Mouse (Mus musculus): Measurements from ENCODE around the gene Syce1l. TPM values are rescaled to one million over a fixed set of nuclear protein-coding genes. Genes with fewer than 3 reads are reported as not detected.

The Syce1l gene
- total and polyA plus RNA-seq, 2 experiments: not detected

- no peak overlapping the region for H3K9ac ChIP-seq (ENCODE audit: low read depth, low read length)
- TF ChIP-seq POLR2A (IDR thresholded peaks at IDR 0.05; ENCODE audit: extremely low read depth, insufficient read depth, low read length) (no peak), CTCF (IDR thresholded peaks at IDR 0.05; ENCODE audit: low read depth, low read length) (no peak)
- peaks cover 2% of the 10 kb centered on the region; the same call in 1 of the 2 replicates for H3K27me3 ChIP-seq (ENCODE audit: control insufficient read depth, insufficient read depth, low read length)
- no peak for DNase-seq (ENCODE audit: extremely low read depth, low read depth, low spot score)
- 63% methylated on average over 3 of the region's 3 CpGs for whole genome bisulfite sequencing
- no peak overlapping the region for H3K4me3 ChIP-seq (ENCODE audit: insufficient read depth, low read depth, low read length)
- no peak overlapping the region for H3K27ac ChIP-seq (replicated peaks; ENCODE audit: insufficient read depth, low read depth, low read length)
- 0 out of 2 replicates have a peak, but pooled peaks cover 2% of the 10 kb centered on the region for H3K4me1 ChIP-seq (ENCODE audit: control insufficient read depth, insufficient read depth, low read length)
- no peaks in the 10 kb centered on the region for H3K36me3 ChIP-seq (ENCODE audit: control insufficient read depth, insufficient read depth, low read length)
- H3K79me2 ChIP-seq (ENCODE audit: control insufficient read depth, insufficient read depth, low read length): no peaks in the 10 kb centered on the region
These were observed 30.3 kb downstream of the Syce1l start for GRCm38 (mm10) chr8:113673300-113673699.

- WGBS: 69% methylated on average over 3 of the region's 3 CpGs
- no peak for DNase-seq (ENCODE audit: extremely low read depth, low read depth, low spot score)
- Histone ChIP-seq H3K4me3 (ENCODE audit: insufficient read depth, low read depth, low read length) (no peak overlapping the region), H3K27me3 (ENCODE audit: control insufficient read depth, insufficient read depth, low read length) (peaks cover 2% of the 10 kb centered on the region; the same call in 1 of the 2 replicates), H3K27ac (replicated peaks; ENCODE audit: insufficient read depth, low read depth, low read length) (no peak overlapping the region), H3K79me2 (ENCODE audit: control insufficient read depth, insufficient read depth, low read length) (no peaks in the 10 kb centered on the region), H3K4me1 (ENCODE audit: control insufficient read depth, insufficient read depth, low read length) (0 out of 2 replicates have a peak, but pooled peaks cover 2% of the 10 kb centered on the region), H3K36me3 (ENCODE audit: control insufficient read depth, insufficient read depth, low read length) (no peaks in the 10 kb centered on the region), H3K9ac (ENCODE audit: low read depth, low read length) (no peak overlapping the region)
- TF ChIP-seq CTCF (IDR thresholded peaks at IDR 0.05; ENCODE audit: low read depth, low read length) (no peak), POLR2A (IDR thresholded peaks at IDR 0.05; ENCODE audit: extremely low read depth, insufficient read depth, low read length) (no peak)
These were observed 31.6 kb downstream of the Syce1l start for GRCm38 (mm10) chr8:113674611-113675010.

- H3K27ac ChIP-seq (replicated peaks; ENCODE audit: insufficient read depth, low read depth, low read length): no peak overlapping the region
- no peak overlapping the region for H3K4me3 ChIP-seq (ENCODE audit: insufficient read depth, low read depth, low read length)
- H3K79me2 ChIP-seq (ENCODE audit: control insufficient read depth, insufficient read depth, low read length): no peaks in the 10 kb centered on the region
- no peak for DNase-seq (ENCODE audit: extremely low read depth, low read depth, low spot score)
- no peak overlapping the region for H3K9ac ChIP-seq (ENCODE audit: low read depth, low read length)
- H3K4me1 ChIP-seq (ENCODE audit: control insufficient read depth, insufficient read depth, low read length): 0 out of 2 replicates have a peak, but pooled peaks cover 2% of the 10 kb centered on the region
- TF ChIP-seq CTCF (IDR thresholded peaks at IDR 0.05; ENCODE audit: low read depth, low read length) (no peak), POLR2A (IDR thresholded peaks at IDR 0.05; ENCODE audit: extremely low read depth, insufficient read depth, low read length) (no peak)
- peaks cover 2% of the 10 kb centered on the region; the same call in 1 of the 2 replicates for H3K27me3 ChIP-seq (ENCODE audit: control insufficient read depth, insufficient read depth, low read length)
- 59% methylated on average over 2 of the region's 2 CpGs for whole genome bisulfite sequencing
- H3K36me3 ChIP-seq (ENCODE audit: control insufficient read depth, insufficient read depth, low read length): no peaks in the 10 kb centered on the region
These were observed 32.3 kb downstream of the Syce1l start for GRCm38 (mm10) chr8:113675281-113675680.

GRCm38 (mm10) chr8:113676811-113677210, 33.8 kb downstream of the Syce1l start:
- Histone ChIP-seq H3K27ac (replicated peaks; ENCODE audit: insufficient read depth, low read depth, low read length) (no peak overlapping the region), H3K79me2 (ENCODE audit: control insufficient read depth, insufficient read depth, low read length) (no peaks in the 10 kb centered on the region), H3K27me3 (ENCODE audit: control insufficient read depth, insufficient read depth, low read length) (peaks cover 2% of the 10 kb centered on the region; the same call in 1 of the 2 replicates), H3K4me1 (ENCODE audit: control insufficient read depth, insufficient read depth, low read length) (no peaks in the 10 kb centered on the region), H3K4me3 (ENCODE audit: insufficient read depth, low read depth, low read length) (no peak overlapping the region), H3K9ac (ENCODE audit: low read depth, low read length) (no peak overlapping the region), H3K36me3 (ENCODE audit: control insufficient read depth, insufficient read depth, low read length) (no peaks in the 10 kb centered on the region)
- no peak for DNase-seq (ENCODE audit: extremely low read depth, low read depth, low spot score)
- TF ChIP-seq POLR2A (IDR thresholded peaks at IDR 0.05; ENCODE audit: extremely low read depth, insufficient read depth, low read length) (no peak), CTCF (IDR thresholded peaks at IDR 0.05; ENCODE audit: low read depth, low read length) (no peak)
- WGBS: 67% methylated on average over 1 of the region's 1 CpGs

GRCm38 (mm10) chr8:113679361-113679760, 36.3 kb downstream of the Syce1l start:
- no peak overlapping the region for H3K9ac ChIP-seq (ENCODE audit: low read depth, low read length)
- TF ChIP-seq CTCF (IDR thresholded peaks at IDR 0.05; ENCODE audit: low read depth, low read length) (no peak), POLR2A (IDR thresholded peaks at IDR 0.05; ENCODE audit: extremely low read depth, insufficient read depth, low read length) (no peak)
- H3K79me2 ChIP-seq (ENCODE audit: control insufficient read depth, insufficient read depth, low read length): no peaks in the 10 kb centered on the region
- 60% methylated on average over 3 of the region's 3 CpGs for WGBS
- peaks cover 2% of the 10 kb centered on the region; the same call in 1 of the 2 replicates for H3K27me3 ChIP-seq (ENCODE audit: control insufficient read depth, insufficient read depth, low read length)
- no peak for DNase-seq (ENCODE audit: extremely low read depth, low read depth, low spot score)
- no peaks in the 10 kb centered on the region for H3K4me1 ChIP-seq (ENCODE audit: control insufficient read depth, insufficient read depth, low read length)
- no peak overlapping the region for H3K27ac ChIP-seq (replicated peaks; ENCODE audit: insufficient read depth, low read depth, low read length)
- no peaks in the 10 kb centered on the region for H3K36me3 ChIP-seq (ENCODE audit: control insufficient read depth, insufficient read depth, low read length)
- H3K4me3 ChIP-seq (ENCODE audit: insufficient read depth, low read depth, low read length): no peak overlapping the region

- Histone ChIP-seq H3K4me1 (ENCODE audit: control insufficient read depth, insufficient read depth, low read length) (no peaks in the 10 kb centered on the region), H3K27me3 (ENCODE audit: control insufficient read depth, insufficient read depth, low read length) (no peaks in the 10 kb centered on the region), H3K36me3 (ENCODE audit: control insufficient read depth, insufficient read depth, low read length) (no peaks in the 10 kb centered on the region), H3K79me2 (ENCODE audit: control insufficient read depth, insufficient read depth, low read length) (no peaks in the 10 kb centered on the region), H3K9ac (ENCODE audit: low read depth, low read length) (no peak overlapping the region), H3K27ac (replicated peaks; ENCODE audit: insufficient read depth, low read depth, low read length) (no peak overlapping the region), H3K4me3 (ENCODE audit: insufficient read depth, low read depth, low read length) (no peak overlapping the region)
- TF ChIP-seq CTCF (IDR thresholded peaks at IDR 0.05; ENCODE audit: low read depth, low read length): no peak
- TF ChIP-seq POLR2A (IDR thresholded peaks at IDR 0.05; ENCODE audit: extremely low read depth, insufficient read depth, low read length): no peak
- no peak for DNase-seq (ENCODE audit: extremely low read depth, low read depth, low spot score)
- 71% methylated on average over 17 of the region's 17 CpGs for WGBS
These were observed 45.0 kb downstream of the Syce1l start for GRCm38 (mm10) chr8:113687889-113688542.
